ENCODE assay signal across 8 mouse cellular contexts in the genomic region with DNA sequence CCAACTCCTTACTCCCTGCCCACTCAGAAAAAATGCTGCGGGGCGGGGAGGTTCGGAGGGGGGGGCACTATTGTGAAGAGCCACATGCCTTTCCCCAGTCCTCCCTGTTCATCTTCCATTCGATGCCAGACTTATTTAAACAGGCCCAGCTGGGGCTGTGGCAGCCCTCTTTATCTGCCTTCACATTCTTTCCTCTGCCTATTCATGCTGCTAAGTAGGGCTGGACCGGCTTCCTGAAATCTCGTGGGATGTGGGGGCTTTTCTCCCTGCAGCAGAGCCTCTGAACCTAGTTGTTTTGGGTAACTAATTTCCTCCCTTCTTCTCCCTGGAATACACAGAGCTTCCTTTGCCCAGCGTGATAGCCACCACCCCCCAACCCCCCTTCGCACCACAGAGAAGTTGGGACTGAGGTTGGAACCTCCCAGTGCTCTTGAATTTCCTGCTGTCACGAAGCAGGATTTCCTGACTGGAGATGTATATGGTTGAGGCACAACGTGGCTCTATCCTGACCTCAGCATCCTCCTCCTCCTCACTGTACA.
DNase-seq lines count a peak whose midpoint lies in the region; ATAC-seq lines count a peak whose summit lies in the region.

No protein-coding gene starts in this region.

- no peak overlapping the region for H3K9ac ChIP-seq in forebrain, embryonic 14.5 days (ENCODE audit: low read length)
- no peak overlapping the region for H3K9ac ChIP-seq in hindbrain, embryonic 16.5 days (ENCODE audit: low read depth, low read length)
- no peak overlapping the region for H3K9ac ChIP-seq in liver, embryonic 16.5 days (ENCODE audit: low read depth, low read length)
- H3K9ac ChIP-seq in stomach, embryonic 16.5 days (ENCODE audit: low read length): no peak overlapping the region

- H3K4me3 ChIP-seq in forebrain, embryonic 14.5 days (ENCODE audit: low read depth, low read length): no peak overlapping the region
- H3K4me3 ChIP-seq in hindbrain, embryonic 16.5 days (ENCODE audit: low read length): no peak overlapping the region
- H3K4me3 ChIP-seq in liver, embryonic 16.5 days (ENCODE audit: low read depth, low read length): no peak overlapping the region
- H3K4me3 ChIP-seq in stomach, embryonic 16.5 days (replicated peaks; ENCODE audit: low read length): no peak overlapping the region

- H3K4me2 ChIP-seq in forebrain, embryonic 14.5 days (ENCODE audit: low read length): no peak overlapping the region
- H3K4me2 ChIP-seq in hindbrain, embryonic 16.5 days (ENCODE audit: low read length): no peak overlapping the region
- no peak overlapping the region for H3K4me2 ChIP-seq in liver, embryonic 16.5 days (ENCODE audit: low read depth, low read length)
- no peak overlapping the region for H3K4me2 ChIP-seq in stomach, embryonic 16.5 days (ENCODE audit: low read depth, low read length)

- WGBS in forebrain, embryonic 14.5 days: 12% methylated on average over 10 of the region's 10 CpGs
- 11% methylated on average over 10 of the region's 10 CpGs for WGBS in hindbrain, embryonic 16.5 days
- WGBS in liver, embryonic 16.5 days (ENCODE audit: insufficient replicate concordance): 9% methylated on average over 10 of the region's 10 CpGs
- WGBS in stomach, embryonic 16.5 days: 12% methylated on average over 10 of the region's 10 CpGs

- no peaks in the 10 kb centered on the region for H3K27me3 ChIP-seq in forebrain, embryonic 14.5 days (replicated peaks; ENCODE audit: control insufficient read depth, insufficient read depth, low read length)
- no peaks in the 10 kb centered on the region for H3K27me3 ChIP-seq in hindbrain, embryonic 16.5 days (replicated peaks; ENCODE audit: control insufficient read depth, insufficient read depth, low read length)
- no peaks in the 10 kb centered on the region for H3K27me3 ChIP-seq in liver, embryonic 16.5 days (ENCODE audit: control insufficient read depth, insufficient read depth, low read depth, low read length)
- no peaks in the 10 kb centered on the region for H3K27me3 ChIP-seq in stomach, embryonic 16.5 days (ENCODE audit: control insufficient read depth, insufficient read depth, low read length)

- H3K4me1 ChIP-seq in forebrain, embryonic 14.5 days (ENCODE audit: control insufficient read depth, insufficient read depth, low read length): peaks cover 6% of the 10 kb centered on the region
- H3K4me1 ChIP-seq in hindbrain, embryonic 16.5 days (ENCODE audit: control insufficient read depth, insufficient read depth, low read depth, low read length): no peaks in the 10 kb centered on the region; the same call in 1 of the 2 replicates
- H3K4me1 ChIP-seq in liver, embryonic 16.5 days (ENCODE audit: control insufficient read depth, low read depth, low read length): no peaks in the 10 kb centered on the region
- peaks cover 7% of the 10 kb centered on the region; the same call in 1 of the 2 replicates for H3K4me1 ChIP-seq in stomach, embryonic 16.5 days (ENCODE audit: control insufficient read depth, insufficient read depth, low read length)

- no peaks in the 10 kb centered on the region for H3K36me3 ChIP-seq in forebrain, embryonic 14.5 days (ENCODE audit: control insufficient read depth, insufficient read depth, low read length)
- no peaks in the 10 kb centered on the region for H3K36me3 ChIP-seq in hindbrain, embryonic 16.5 days (ENCODE audit: control insufficient read depth, insufficient read depth, low read length)
- H3K36me3 ChIP-seq in liver, embryonic 16.5 days (ENCODE audit: control insufficient read depth, insufficient read depth): no peaks in the 10 kb centered on the region
- no peaks in the 10 kb centered on the region for H3K36me3 ChIP-seq in stomach, embryonic 16.5 days (ENCODE audit: control insufficient read depth, insufficient read depth, low read length)

- peak; percentile 45 for DNase-seq in adrenal gland, postnatal 10 days
- DNase-seq in forebrain, embryonic 14.5 days (ENCODE audit: low spot score): peak; percentile 56
- no peak for DNase-seq in B cell, adult 2 months
- DNase-seq in thymus, adult 18-20 months: no peak
- no peak for DNase-seq in gastrocnemius, postnatal 4 days (ENCODE audit: low spot score in 2 of 2)

- ATAC-seq in forebrain, embryonic 14.5 days: peak; percentile 54; the same call in 1 of the 2 replicates
- ATAC-seq in hindbrain, embryonic 16.5 days: peak; percentile 56
- peak; percentile 67 for ATAC-seq in liver, embryonic 16.5 days (ENCODE audit: low read depth)
- peak; percentile 37; the same call in 1 of the 2 replicates for ATAC-seq in stomach, embryonic 16.5 days (ENCODE audit: insufficient read depth, low FRiP score)

- no peaks in the 10 kb centered on the region for H3K9me3 ChIP-seq in forebrain, embryonic 14.5 days (replicated peaks; ENCODE audit: control insufficient read depth, low read length)
- no peaks in the 10 kb centered on the region for H3K9me3 ChIP-seq in hindbrain, embryonic 16.5 days (ENCODE audit: control insufficient read depth, low read length)
- no peaks in the 10 kb centered on the region for H3K9me3 ChIP-seq in liver, embryonic 16.5 days (replicated peaks; ENCODE audit: control insufficient read depth, low read length)
- 0 out of 2 replicates have a peak, but pooled peaks cover 5% of the 10 kb centered on the region for H3K9me3 ChIP-seq in stomach, embryonic 16.5 days (replicated peaks; ENCODE audit: control insufficient read depth, low read length)

- no peak overlapping the region for H3K27ac ChIP-seq in forebrain, embryonic 14.5 days (ENCODE audit: low read depth, low read length)
- no peak overlapping the region for H3K27ac ChIP-seq in hindbrain, embryonic 16.5 days (ENCODE audit: low read depth, low read length)
- no peak overlapping the region for H3K27ac ChIP-seq in liver, embryonic 16.5 days (ENCODE audit: low read length)
- H3K27ac ChIP-seq in stomach, embryonic 16.5 days (ENCODE audit: low read length): no peak overlapping the region; the same call in 1 of the 2 replicates

Comparison
In these comparisons a context has a peak if more than half of its experiments do, and no peak if none do; other contexts are left out.
1. DNase-seq: peak in adrenal gland, postnatal 10 days (single experiment) and forebrain, embryonic 14.5 days (single experiment); none in B cell, adult 2 months (0 of 2), thymus, adult 18-20 months (0 of 2) and gastrocnemius, postnatal 4 days (0 of 2).
2. Peak in every context shown above with its lines, with median percentiles within 50 percentile points of each other: ATAC-seq.